Mouse (Mus musculus) heart, postnatal 14 days (tissue): ENCODE results near the gene Slc25a25. TPM values are rescaled to one million over a fixed set of nuclear protein-coding genes. Genes with fewer than 3 reads are reported as not detected.
"Not testable (repeated sequence)": the region's sequence is repeated elsewhere in the genome, so short reads cannot be mapped to it uniquely, and the experiment has no call there.

ENCODE experiments used
- DNase-seq, 2 experiments: peaks; one replicate each; pipeline ENCODE4 v3.0.0; 2021 to 2022
- intact Hi-C: fragments of 180-260 bp; cut with DNase I; formaldehyde crosslinking; loops from one replicate; pipeline ENCODE4 v1.15.1; 2025
- long read RNA-seq, 2 experiments: library from polyadenylated mRNA; stranded (forward); transcript quantifications; one replicate each; pipeline ENCODE4 v2.0.0; 2021
- total RNA-seq, 2 experiments: library from RNA; stranded (reverse); gene quantifications; 2 replicates each; pipeline ENCODE4 v1.2.3; 2021

The Slc25a25 gene
- total RNA-seq = 10 to 100 TPM in 1 of 2 experiments, 1 to 10 TPM in 1; 9.7 to 15.5 TPM
- long read RNA-seq, experiment 1, transcript Slc25a25-203 (10 exons, 2,541 nt) = major isoform, 13 of 33 reads
- long read RNA-seq, experiment 1, transcript Slc25a25-205 (10 exons, 3,278 nt) = minor isoform, 12 of 33 reads
- long read RNA-seq, experiment 1, partial matches to known transcripts = 3 of 33 reads
- long read RNA-seq, experiment 1, other reads (novel, unspliced or antisense) = 4 of 33 reads
- long read RNA-seq, experiment 2, transcript Slc25a25-205 (10 exons, 3,278 nt) = major isoform, 13 of 24 reads
- long read RNA-seq, experiment 2, partial matches to known transcripts = 2 of 24 reads
- long read RNA-seq, experiment 2, other reads (novel, unspliced or antisense) = 1 of 24 reads

- intact Hi-C loops = loop anchor here (2.0 kb wide), 1 partner anchor 28 kb away; no protein-coding TSS in a partner anchor
- peak; percentile 99 for DNase-seq
These were observed at the start of gene Slc25a25 for GRCm38 (mm10) chr2:32450881-32451844. TSS of gene Slc25a25 (minus strand) at chr2:32451445.

DNA sequence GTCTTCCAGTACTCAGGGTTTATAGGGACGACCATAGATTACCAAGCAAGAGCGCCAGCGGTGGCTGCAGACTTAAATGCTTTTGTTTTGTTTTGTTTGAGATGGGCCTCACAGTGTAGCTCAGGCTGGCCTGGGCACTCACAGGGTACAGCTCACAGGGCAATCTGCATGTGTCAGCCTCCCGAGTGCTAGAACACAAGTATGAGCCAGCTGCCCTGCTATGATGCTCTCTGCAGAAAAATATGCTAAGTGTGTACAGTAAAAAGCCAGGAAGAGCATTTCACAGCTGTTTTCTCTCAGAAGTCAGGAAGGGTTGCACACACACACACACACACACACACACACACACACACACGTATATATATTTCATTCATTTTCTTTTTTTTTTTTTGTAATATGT lies 49.2 kb upstream of the Slc25a25 start:
- intact Hi-C loops = no loop called here
- no peak for DNase-seq

- DNase-seq = no peak
- intact Hi-C loops = no loop called here
These were observed 48.1 kb upstream of the Slc25a25 start for GRCm38 (mm10) chr2:32499365-32499764.

DNA sequence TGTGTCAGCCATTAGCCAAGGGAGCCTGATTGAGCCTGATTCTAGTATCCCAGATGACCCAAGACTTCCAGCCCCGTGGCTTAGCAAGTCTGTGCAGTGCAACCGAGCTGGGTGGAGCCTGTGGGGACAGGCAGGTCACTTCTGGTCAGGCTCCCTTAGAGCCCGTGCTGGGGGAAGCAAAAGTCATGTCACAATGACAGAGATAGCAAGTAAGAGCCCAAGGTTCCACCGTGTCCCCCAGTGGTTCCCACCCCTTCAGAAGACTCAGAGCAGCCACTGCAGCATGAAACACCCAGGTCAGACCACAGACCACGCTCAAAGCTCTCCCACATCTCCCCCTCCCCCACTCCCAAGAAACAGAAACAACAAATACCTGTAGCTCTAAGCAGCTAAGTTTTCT lies 44.9 kb upstream of the Slc25a25 start:
- DNase-seq = no peak
- intact Hi-C loops = no loop called here

GRCm38 (mm10) chr2:32495185-32495726 lies 44.0 kb upstream of the Slc25a25 start:
- intact Hi-C loops = no loop called here
- DNase-seq = peak in 1 of 2 experiments; percentile 47

- intact Hi-C loops = no loop called here
- DNase-seq = no peak
These were observed 43.3 kb upstream of the Slc25a25 start for GRCm38 (mm10) chr2:32494522-32494921.

- intact Hi-C loops = no loop called here
- DNase-seq = no peak
These were observed 42.1 kb upstream of the Slc25a25 start for GRCm38 (mm10) chr2:32493301-32493701.

- intact Hi-C loops = no loop called here
- no peak for DNase-seq
These were observed 41.4 kb upstream of the Slc25a25 start for GRCm38 (mm10) chr2:32492661-32493060.

DNA sequence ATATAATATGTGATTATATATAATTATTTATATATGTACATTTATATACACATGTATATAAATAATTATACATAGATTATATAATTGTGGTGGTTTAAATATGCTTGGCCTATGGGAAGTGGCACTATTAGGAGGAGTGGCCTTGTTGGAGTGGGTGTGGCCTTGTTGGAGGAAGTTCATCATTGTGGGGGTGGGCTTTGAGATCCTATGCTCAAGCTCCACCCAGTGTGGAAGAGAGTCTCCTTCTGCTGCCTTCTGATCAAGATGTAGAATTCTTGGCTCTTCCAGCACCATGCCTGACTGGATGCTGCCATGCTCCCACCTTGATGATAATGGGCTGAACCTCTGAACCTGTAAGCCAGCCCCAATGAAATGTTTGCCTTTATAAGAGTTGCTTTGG lies 39.5 kb upstream of the Slc25a25 start:
- DNase-seq, intact Hi-C loops: not testable (repeated sequence)

GRCm38 (mm10) chr2:32488679-32489078 lies 37.4 kb upstream of the Slc25a25 start:
- intact Hi-C loops = loop anchor here (1.0 kb wide), 1 partner anchor 78 kb away; no protein-coding TSS in a partner anchor
- peak; percentile 76 to 90 for DNase-seq

- DNase-seq = peak; percentile 90 to 96
- intact Hi-C loops = loop anchor here (1.0 kb wide), 1 partner anchor 83 kb away; no protein-coding TSS in a partner anchor
These were observed 35.9 kb upstream of the Slc25a25 start for GRCm38 (mm10) chr2:32487124-32487623.

- intact Hi-C loops = no loop called here
- DNase-seq = no peak
These were observed 34.9 kb upstream of the Slc25a25 start for GRCm38 (mm10) chr2:32486155-32486554.

DNA sequence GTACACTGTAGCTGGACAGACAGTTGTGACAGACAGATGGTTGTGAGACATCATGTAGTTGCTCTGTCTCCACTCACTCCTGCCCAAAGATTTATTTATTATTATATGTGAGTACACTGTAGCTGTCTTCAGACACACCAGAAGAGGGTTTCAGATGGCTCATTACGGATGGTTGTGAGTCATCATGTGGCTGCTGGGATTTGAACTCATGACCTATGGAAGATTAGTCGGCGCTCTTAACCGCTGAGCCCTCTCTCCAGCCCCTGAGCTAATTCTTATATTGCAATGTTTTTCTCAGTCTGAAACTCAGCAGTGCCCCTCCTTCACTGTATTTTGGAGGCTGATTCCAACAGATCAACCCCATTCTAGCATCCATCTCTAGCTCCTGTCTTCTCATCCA lies 34.5 kb upstream of the Slc25a25 start:
- no peak for DNase-seq
- intact Hi-C loops = no loop called here

DNA sequence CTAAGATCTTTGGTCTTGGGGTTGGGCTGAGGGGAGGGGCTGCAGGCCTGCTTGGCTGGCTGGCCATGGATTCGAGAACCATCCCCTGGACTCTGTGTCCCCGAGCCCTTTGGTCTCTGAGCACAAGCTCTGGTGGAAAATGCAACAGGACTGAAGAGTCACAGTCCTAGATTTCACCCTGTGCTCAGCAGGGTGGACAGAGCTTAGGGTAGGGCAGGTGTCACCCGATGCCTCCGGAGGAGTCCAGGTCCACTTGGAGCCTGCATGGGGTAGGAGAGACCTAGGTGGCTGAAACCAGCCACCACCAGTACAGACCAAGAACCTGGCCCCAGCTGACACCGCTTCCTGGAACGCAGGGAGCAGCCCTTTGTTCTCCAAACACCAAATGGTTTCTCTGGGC lies 33.7 kb upstream of the Slc25a25 start:
- intact Hi-C loops = no loop called here
- no peak for DNase-seq

- no peak for DNase-seq
- intact Hi-C loops = no loop called here
These were observed 32.1 kb upstream of the Slc25a25 start for GRCm38 (mm10) chr2:32483179-32483875.

GRCm38 (mm10) chr2:32482351-32482750 lies 31.1 kb upstream of the Slc25a25 start:
- intact Hi-C loops = no loop called here
- no peak for DNase-seq

- DNase-seq, intact Hi-C loops: not testable (repeated sequence)
These were observed 24.1 kb upstream of the Slc25a25 start for GRCm38 (mm10) chr2:32475361-32475760.

- DNase-seq = no peak
- intact Hi-C loops = no loop called here
These were observed 20.4 kb upstream of the Slc25a25 start for GRCm38 (mm10) chr2:32471681-32472061.

GRCm38 (mm10) chr2:32471001-32471680 lies 19.9 kb upstream of the Slc25a25 start:
- DNase-seq = no peak
- intact Hi-C loops = no loop called here
